Mouse (Mus musculus): ENCODE measurements around the gene Iqch. TPM values are rescaled to one million over a fixed set of nuclear protein-coding genes. Genes with fewer than 3 reads are reported as not detected.
"Not testable (repeated sequence)": the region's sequence is repeated elsewhere in the genome, so short reads cannot be mapped to it uniquely, and the experiment has no call there.

Gene Iqch
- total RNA-seq, 1 experiment from 2014 or later, result not detected

GRCm38 (mm10) chr9:63580046-63580445 lies 22.2 kb downstream of the Iqch start:
- no peak for ATAC-seq (ENCODE audit: extremely low read depth, insufficient number of reproducible peaks, low FRiP score, poor library complexity, severe bottlenecking)

DNA sequence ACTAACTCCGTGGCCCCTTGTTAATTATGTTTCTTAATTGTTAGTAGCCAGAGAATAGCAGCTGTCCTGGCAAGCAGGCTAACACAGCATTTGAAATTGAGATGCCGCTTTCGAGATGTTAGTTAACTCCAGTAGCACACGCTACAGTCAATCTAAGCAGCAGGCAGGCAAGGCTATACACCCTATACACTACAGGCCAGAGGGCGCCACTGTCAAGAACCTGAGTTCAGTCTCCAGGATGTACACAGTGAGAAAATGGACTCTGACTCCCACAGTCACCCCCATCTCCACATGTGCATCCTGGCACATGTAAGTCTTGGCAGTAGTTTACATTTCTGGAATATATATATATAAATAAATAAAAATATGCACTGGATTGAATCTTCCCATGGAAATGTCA lies 22.6 kb downstream of the Iqch start:
- no peak for ATAC-seq (ENCODE audit: extremely low read depth, insufficient number of reproducible peaks, low FRiP score, poor library complexity, severe bottlenecking)

DNA sequence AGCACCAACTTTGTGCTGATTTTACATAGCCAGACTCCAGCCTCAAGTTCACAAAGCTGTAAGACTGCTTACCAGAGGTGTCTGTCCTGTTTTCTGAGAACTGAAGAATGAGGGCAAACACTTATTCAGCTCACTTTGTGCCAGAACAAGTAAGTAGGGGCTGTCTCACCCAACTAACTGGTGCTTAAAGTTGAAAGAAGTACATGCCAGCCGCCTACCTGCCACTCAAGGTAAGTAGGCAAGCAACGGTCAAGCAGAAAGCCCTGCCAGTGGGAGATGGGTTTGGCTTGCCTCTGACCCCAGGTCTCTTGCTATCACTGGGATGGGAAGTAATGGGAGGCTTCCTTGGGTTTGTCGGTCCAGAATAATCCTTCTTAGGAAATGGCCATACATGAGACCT lies 24.8 kb downstream of the Iqch start:
- ATAC-seq (ENCODE audit: extremely low read depth, insufficient number of reproducible peaks, low FRiP score, poor library complexity, severe bottlenecking), result no peak

GRCm38 (mm10) chr9:63572874-63573273 lies 29.4 kb downstream of the Iqch start:
- no peak for ATAC-seq (ENCODE audit: extremely low read depth, insufficient number of reproducible peaks, low FRiP score, poor library complexity, severe bottlenecking)

DNA sequence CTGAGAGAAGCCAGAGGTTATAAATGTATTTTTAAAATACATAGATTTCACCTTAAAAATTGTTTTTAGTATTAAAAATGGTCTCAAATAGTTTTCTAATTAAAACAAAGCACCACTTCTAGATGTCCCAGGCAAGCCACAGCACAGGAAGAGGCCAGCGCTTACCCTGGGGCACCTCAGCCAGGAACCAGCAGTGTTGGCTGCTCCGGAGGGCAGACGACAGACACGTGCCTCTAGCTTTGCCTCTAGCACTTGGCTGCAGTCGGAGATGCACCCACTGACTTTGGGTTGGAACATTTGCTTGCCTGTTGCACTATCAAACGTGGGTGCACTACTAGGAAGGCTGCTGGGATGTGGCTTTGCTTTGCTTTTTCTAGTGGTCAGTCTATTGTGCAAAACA lies 30.4 kb downstream of the Iqch start:
- ATAC-seq (ENCODE audit: extremely low read depth, insufficient number of reproducible peaks, low FRiP score, poor library complexity, severe bottlenecking), result no peak

DNA sequence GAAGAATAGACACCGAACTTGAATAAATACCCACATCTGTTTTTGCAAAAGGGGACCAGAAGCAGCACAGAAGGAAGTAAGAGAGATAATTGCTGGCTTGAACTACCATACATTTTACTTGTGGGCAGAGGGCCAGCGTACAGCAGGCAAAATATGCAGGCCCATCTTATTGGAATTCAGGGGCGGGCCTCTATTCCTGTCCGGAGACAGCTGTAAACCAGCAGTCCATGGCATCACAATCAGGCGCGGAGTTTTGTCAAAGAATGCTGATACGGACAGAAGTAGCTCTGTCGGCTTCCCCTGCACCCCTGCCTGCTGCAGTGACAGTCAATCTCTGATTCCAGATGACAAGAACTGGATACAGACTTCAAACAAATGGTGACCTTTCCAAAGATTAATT lies 33.5 kb downstream of the Iqch start:
- no peak for ATAC-seq (ENCODE audit: extremely low read depth, insufficient number of reproducible peaks, low FRiP score, poor library complexity, severe bottlenecking)

- no peak for ATAC-seq (ENCODE audit: extremely low read depth, insufficient number of reproducible peaks, low FRiP score, poor library complexity, severe bottlenecking)
These were observed 34.0 kb downstream of the Iqch start for GRCm38 (mm10) chr9:63568314-63568713.

DNA sequence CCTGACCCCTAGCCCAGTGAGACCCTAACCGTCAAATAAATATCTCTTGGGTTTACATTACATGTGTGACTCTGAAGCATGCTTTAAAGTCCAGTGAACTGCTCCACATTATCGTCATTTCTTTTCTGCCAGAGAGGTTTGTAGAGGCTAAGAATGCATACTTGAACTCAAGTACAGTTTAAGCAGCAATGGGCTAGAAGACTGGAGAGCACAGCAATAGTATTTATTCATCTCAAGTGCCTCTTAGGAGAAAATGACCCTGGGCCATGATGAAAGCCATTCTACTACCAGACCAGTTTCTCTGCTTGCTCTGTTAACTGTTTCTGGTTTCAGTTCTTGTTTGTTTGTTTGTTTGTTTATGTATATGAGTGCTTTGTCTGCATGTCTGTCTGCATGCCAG lies 38.9 kb downstream of the Iqch start:
- no peak for ATAC-seq (ENCODE audit: extremely low read depth, insufficient number of reproducible peaks, low FRiP score, poor library complexity, severe bottlenecking)

DNA sequence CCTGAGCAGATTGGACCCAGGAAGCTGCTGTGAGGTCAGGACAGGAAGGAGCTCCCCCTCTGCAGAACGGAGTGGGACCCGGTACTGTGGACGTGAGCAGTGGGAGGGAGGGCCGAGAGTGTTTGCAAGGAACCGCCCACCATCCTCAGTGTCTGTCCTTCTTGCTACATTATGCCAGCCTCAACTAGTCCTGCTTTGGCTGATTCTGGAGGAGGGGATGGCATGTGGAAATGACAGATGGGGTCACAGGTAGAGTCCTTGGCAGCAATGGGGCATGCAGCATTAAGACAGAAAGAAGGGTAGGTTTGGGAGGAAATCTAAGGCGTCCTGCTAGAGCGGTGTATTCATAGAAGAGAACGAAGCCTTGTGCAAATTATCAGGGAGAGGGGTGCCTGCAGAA lies 40.4 kb downstream of the Iqch start:
- ATAC-seq (ENCODE audit: extremely low read depth, insufficient number of reproducible peaks, low FRiP score, poor library complexity, severe bottlenecking), result no peak

DNA sequence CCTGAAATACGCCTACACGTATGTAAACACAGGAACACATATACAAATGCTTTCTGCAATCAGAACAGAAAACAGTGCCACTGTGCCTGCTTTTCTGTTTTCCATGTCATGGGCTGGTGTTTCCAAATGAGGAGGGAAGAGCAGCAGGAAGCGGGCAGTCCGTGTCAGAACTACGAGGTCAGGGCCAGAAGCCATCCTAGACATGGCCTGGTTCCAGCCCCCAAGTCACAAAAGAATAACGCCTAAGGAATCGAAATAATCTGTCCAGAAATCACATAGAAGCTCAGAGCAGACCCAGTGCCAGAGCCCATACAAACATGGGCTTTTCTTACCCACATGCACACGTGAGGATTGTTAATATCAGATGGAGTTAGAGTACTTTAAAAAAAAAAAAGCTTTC lies 45.4 kb downstream of the Iqch start:
- no peak for ATAC-seq (ENCODE audit: extremely low read depth, insufficient number of reproducible peaks, low FRiP score, poor library complexity, severe bottlenecking)

DNA sequence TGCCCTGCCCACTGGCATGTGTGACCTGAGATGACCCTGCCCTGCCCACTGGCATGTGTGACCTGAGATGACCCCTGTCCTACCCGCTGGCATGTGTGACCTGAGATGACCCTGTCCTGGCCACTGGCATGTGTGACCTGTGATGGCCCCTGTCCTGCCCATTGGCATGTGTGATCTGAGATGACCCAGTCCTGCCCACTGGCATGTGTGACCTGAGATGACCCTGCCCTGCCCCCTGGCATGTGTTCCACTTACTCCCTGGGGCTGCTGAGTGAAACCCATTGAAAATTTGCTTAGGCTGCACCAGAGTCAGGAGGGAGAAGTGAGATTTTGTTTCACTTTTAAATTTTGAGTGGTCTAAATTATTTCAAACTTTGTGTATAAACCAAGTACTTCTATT lies 46.0 kb downstream of the Iqch start:
- no peak for ATAC-seq (ENCODE audit: extremely low read depth, insufficient number of reproducible peaks, low FRiP score, poor library complexity, severe bottlenecking)

DNA sequence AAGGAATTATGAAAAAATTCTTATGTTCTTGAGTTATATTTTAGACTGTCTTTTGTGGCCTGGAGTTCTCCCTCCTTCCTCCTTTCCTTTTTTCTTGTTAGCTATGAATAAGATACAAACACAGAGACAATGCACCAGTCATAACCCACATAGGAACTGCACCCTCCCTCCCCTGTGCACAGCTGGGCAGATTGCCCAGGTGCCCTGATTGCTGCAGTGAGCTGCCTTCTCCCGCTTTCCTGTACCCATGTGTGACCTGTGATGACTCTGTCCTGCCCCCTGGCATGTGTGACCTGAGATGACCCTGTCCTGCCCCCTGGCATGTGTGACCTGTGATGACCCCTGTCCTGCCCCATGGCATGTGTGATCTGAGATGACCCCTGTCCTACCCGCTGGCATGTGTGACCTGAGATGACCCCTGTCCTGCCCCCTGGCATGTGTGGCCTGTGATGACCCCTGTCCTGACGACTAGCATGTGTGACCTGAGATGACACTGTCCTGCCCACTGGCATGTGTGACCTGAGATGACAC lies 46.8 kb downstream of the Iqch start:
- ATAC-seq (ENCODE audit: extremely low read depth, insufficient number of reproducible peaks, low FRiP score, poor library complexity, severe bottlenecking), result no peak

DNA sequence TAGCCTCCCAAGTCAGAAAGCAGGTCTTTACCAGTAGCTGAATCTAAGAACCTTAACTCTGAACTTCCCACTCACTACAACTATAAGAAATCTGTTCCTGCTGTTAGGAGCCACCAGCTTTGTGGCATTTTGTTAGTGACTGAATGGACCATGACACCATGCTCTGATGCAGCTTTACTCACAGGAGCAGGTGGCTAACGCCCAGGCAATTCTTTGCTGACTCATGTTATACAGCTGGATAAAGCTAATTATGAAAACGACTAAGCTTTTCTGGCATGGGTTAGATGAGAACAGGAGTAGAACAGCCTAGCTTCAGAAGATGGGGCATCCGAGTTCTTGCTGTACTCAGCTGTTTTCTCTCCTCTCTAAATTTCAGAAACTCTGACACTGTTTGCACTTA lies 48.7 kb downstream of the Iqch start:
- ATAC-seq (ENCODE audit: extremely low read depth, insufficient number of reproducible peaks, low FRiP score, poor library complexity, severe bottlenecking), result no peak

DNA sequence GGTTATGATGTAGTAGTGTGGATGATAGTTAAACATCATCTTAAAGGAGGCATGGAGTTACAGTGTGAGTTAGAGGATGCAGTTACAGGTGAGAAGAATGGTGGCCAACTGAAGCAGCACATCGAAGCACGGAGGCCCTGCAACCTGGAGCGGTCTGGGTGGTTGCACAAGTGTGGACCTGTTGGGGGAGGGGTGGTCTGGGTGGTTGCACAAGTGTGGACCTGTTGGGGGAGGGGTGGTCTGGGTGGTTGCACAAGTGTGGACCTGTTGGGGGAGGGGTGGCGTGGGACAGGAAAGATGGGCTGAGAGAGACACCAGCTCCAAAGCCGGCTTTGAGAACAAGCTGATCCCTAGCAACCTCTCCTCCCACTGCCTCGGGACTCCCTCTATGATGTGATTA lies 51.6 kb downstream of the Iqch start:
- not testable (repeated sequence) for ATAC-seq (ENCODE audit: extremely low read depth, insufficient number of reproducible peaks, low FRiP score, poor library complexity, severe bottlenecking)

DNA sequence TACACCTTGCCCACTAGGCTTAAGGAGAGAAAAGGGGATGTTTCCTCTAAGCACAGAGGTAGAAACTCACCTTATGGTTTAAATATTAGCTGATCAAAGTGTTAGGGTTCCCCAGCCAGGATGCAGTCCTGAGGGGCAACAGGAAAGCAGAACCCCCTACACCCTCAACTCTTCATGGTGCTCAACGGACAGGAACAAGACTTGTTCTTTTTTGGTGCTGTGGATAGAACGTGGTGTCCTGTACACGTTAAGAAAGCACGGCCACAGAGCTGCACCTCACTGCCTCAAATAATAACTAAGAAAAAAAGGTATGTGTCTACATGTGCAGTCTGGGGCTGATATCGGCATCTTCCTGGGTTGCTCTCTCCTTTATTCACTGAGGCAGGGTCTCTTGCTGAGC lies 53.3 kb downstream of the Iqch start:
- ATAC-seq (ENCODE audit: extremely low read depth, insufficient number of reproducible peaks, low FRiP score, poor library complexity, severe bottlenecking), result no peak

DNA sequence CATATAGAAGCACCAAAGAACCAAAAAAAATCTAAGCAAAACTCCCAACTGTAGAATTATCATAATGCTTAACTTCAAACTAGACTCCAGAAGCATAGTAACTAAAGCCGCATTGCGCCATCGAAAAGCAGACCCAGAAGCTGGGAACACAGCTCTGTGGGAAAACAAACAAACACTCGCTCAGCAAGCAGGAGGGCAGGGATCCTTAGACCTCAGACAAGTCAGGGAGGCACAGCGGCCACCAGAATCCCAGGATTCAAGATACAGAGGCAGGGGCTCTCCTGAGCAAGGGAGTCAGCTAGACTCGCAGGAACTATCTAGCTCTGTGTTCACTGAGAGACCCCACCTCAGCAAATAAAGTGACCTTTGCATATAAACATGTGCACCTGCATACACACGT lies 60.4 kb downstream of the Iqch start:
- no peak for ATAC-seq (ENCODE audit: extremely low read depth, insufficient number of reproducible peaks, low FRiP score, poor library complexity, severe bottlenecking)

DNA sequence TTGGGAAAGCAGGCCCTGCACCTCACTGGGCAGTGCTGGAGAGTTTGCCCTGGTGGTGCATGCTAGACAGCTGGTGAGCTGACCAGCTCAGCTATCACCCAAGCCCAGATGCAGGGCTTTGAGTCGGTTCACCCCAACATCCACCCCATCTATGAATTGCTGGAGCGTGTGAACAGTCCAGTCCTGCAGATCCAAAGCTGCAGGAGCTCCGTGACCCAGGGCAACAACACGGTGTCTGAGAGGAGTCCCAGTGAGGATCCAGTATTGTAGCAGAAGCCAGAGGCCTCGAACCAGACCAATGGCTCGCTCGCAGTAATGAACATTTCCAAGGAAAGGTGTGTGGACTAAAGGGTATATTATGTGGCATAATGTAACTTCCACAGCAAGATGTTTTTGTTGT lies 61.0 kb downstream of the Iqch start:
- no peak for ATAC-seq (ENCODE audit: extremely low read depth, insufficient number of reproducible peaks, low FRiP score, poor library complexity, severe bottlenecking)

DNA sequence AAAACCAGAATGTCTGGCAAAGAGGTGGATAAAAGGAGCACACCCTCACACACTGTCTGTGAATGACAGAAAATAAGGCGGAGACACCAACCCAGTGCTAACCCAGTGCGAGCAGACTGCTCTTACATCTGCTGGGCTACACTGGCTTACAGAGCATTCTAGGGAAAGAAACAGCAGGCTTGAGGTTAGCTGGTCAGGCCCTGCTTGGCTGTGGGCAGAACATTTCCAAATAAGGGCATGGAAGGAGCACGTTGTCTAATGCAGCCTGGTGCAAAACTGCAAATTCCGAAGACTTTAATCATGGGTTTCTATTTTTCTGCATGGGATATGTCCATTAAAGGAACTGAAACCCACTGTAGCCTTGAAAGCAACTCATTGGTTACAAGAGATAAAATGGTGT lies 64.8 kb downstream of the Iqch start:
- no peak for ATAC-seq (ENCODE audit: extremely low read depth, insufficient number of reproducible peaks, low FRiP score, poor library complexity, severe bottlenecking)

DNA sequence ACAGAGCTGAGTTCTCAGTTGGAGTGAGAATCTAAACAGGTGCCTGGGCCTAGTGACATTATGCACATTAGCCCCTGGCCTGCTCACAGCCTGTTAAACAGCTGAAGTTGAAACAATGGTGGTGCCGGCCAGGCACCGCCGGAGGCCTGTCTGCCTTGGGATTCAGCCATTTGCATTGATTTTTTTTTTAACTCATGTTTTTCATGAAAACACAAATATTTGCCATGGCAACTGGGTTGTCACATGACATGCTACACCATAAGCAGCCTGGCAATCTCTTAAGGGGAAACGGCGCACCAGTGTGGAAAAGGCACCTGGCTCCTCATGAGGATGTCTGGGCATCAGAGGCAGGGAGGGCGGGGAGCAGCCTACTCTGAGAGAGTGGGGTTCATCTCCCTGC lies 67.3 kb downstream of the Iqch start:
- ATAC-seq (ENCODE audit: extremely low read depth, insufficient number of reproducible peaks, low FRiP score, poor library complexity, severe bottlenecking), result no peak

DNA sequence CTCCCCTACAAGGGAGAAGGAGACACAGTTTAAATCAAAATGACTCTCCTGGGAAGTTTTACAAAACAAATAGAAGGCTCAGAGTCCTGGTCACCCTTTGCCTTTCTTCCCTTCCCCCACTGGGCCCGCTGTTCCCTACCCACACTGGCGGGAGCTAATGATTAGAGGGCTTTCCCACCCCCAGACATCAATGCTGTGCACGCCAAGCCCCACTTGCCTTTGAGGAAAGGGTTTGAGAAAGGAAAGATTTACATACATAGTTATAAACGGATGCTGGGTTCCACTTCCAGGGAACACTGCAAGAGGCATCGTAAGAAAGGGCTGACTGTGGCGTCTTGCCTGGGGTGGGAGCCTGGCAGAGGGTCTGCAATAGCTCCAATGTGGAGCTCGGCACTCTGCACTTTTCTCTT lies 67.9 kb downstream of the Iqch start:
- ATAC-seq (ENCODE audit: extremely low read depth, insufficient number of reproducible peaks, low FRiP score, poor library complexity, severe bottlenecking), result no peak

DNA sequence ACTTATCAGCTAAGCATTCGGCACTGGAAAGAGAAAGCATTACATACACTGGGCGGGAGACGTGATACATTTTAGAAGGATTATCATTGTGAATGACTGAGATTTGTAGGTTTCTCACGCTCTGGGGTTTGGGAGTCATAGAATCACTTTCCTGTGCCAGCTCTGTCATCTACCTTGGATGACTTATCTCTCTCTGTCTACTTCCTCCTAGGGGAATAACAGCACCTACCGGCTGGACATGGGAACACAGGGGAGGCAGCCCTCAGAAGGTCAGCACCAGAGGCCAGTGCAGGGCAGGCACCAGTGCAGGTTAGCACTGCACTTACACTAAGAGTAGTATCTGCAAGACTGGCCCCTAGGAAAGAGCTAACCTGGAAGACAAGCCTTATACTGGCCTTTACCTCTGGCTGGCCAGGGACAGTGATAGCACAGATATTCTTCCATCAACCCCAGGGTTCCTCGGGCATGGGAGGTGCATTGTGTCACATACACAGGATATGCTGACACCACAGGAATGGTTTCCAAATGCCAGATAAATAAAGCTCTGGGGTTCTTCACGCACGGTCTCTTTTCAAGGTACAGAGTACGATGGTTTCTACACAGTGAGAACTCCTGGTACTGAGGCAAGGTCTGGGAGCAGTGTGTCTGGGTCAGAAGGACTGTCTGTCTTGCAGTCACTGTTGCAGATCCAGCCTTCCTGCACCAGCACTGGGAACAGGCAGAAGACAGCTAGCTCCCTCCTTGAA lies 69.2 kb downstream of the Iqch start:
- no peak for ATAC-seq (ENCODE audit: extremely low read depth, insufficient number of reproducible peaks, low FRiP score, poor library complexity, severe bottlenecking)
